ENCODE assay signal across 19 mouse cellular contexts in the genomic region with DNA sequence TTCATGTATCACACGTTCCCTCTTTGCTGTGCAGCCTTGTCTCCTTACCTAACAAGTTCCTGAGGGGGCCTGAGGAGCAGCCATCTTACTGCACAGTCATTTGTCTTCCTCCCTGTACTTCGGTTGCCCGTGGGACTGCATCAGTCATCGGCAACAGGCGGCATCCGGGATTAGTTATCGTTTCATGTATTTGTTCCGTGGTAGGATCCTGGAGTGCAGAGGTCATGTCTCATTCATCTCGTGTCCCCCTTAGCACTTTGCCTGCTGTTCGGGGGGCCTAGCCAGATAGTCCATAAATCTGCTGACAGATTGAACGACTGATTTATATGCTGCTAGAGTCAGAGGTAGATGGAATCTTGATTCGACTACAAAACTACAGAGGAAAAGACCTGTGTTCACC. TPM values are rescaled to one million over a fixed set of nuclear protein-coding genes. Genes with fewer than 3 reads are reported as not detected.
DNase-seq lines count a peak whose midpoint lies in the region; ATAC-seq lines count a peak whose summit lies in the region.
"Had no signal": no experiment of that assay in that cellular context is flagged by ENCODE, and none has a peak within 500 bp of the region (broad histone marks: within the 10 kb centered on the region; RNA-seq: fewer than 3 reads in every experiment).

No protein-coding gene starts in this region.

- DNase-seq in cerebellum, adult 11-12 months: peak; percentile 27
- no peak for DNase-seq in cerebellum, postnatal 25 days
- no peak for DNase-seq in kidney, postnatal 10 days
- DNase-seq in embryo, embryonic 10.5 days (ENCODE audit: low spot score): peak; percentile 46
- DNase-seq: adrenal gland, postnatal 10 days; adrenal gland, postnatal 36 days; forebrain, postnatal 0 days; heart, adult 2 months; heart, postnatal 14 days; heart, postnatal 4 days had no signal

- no peaks in the 10 kb centered on the region for H3K27me3 ChIP-seq in kidney, embryonic 14.5 days (ENCODE audit: control insufficient read depth, insufficient read depth, low read length)
- H3K27me3 ChIP-seq in forebrain, embryonic 15.5 days: no peaks in the 10 kb centered on the region
- H3K27me3 ChIP-seq: forebrain, embryonic 13.5 days; heart, embryonic 13.5 days; Patski had no signal

- WGBS in kidney, embryonic 14.5 days: 21% methylated on average over 12 of the region's 12 CpGs
- WGBS in forebrain, embryonic 15.5 days: 92% methylated on average over 12 of the region's 12 CpGs

- no peaks in the 10 kb centered on the region for H3K36me3 ChIP-seq in kidney, embryonic 14.5 days (ENCODE audit: control insufficient read depth, insufficient read depth, low read length)
- H3K36me3 ChIP-seq in forebrain, embryonic 15.5 days: no peaks in the 10 kb centered on the region
- H3K36me3 ChIP-seq: forebrain, embryonic 10.5 days; heart, embryonic 10.5 days had no signal

- peaks cover 13% of the 10 kb centered on the region; the same call in 1 of the 2 replicates for H3K4me1 ChIP-seq in kidney, embryonic 14.5 days (ENCODE audit: control insufficient read depth, insufficient read depth, low read length)
- peaks cover 15% of the 10 kb centered on the region for H3K4me1 ChIP-seq in forebrain, embryonic 15.5 days

- H3K4me2 ChIP-seq in kidney, embryonic 14.5 days (replicated peaks; ENCODE audit: low read depth, low read length): no peak overlapping the region
- no peak overlapping the region for H3K4me2 ChIP-seq in forebrain, embryonic 15.5 days (replicated peaks)

- no peak overlapping the region for H3K9ac ChIP-seq in kidney, embryonic 14.5 days (ENCODE audit: low read depth, low read length)
- H3K9ac ChIP-seq in forebrain, embryonic 15.5 days (replicated peaks): no peak overlapping the region
- H3K9ac ChIP-seq: forebrain, embryonic 13.5 days; forebrain, postnatal 0 days; heart, embryonic 13.5 days had no signal

- no peak for ATAC-seq in kidney, embryonic 14.5 days (ENCODE audit: low FRiP score, low TSS enrichment)
- ATAC-seq in forebrain, embryonic 15.5 days (replicated peaks): no peak
- ATAC-seq: inflammation-experienced regulatory T-cells, adult 6 months had no signal

- no peak overlapping the region for H3K4me3 ChIP-seq in kidney, embryonic 14.5 days (ENCODE audit: low read length)
- no peak overlapping the region for H3K4me3 ChIP-seq in forebrain, embryonic 15.5 days
- H3K4me3 ChIP-seq: forebrain, embryonic 13.5 days; heart, adult 2 months had no signal

- H3K9me3 ChIP-seq in kidney, embryonic 14.5 days (ENCODE audit: control insufficient read depth, low read length): no peaks in the 10 kb centered on the region
- no peaks in the 10 kb centered on the region for H3K9me3 ChIP-seq in forebrain, embryonic 15.5 days
- H3K9me3 ChIP-seq: forebrain, embryonic 10.5 days; forebrain, embryonic 13.5 days; heart, embryonic 10.5 days; heart, embryonic 13.5 days had no signal

- peak overlapping the region; percentile 69; the same call in 1 of the 2 replicates for H3K27ac ChIP-seq in kidney, embryonic 14.5 days (ENCODE audit: low read depth, low read length)
- no peak overlapping the region for H3K27ac ChIP-seq in forebrain, embryonic 15.5 days (replicated peaks)
- H3K27ac ChIP-seq: forebrain, embryonic 13.5 days; heart, adult 2 months; heart, embryonic 10.5 days; hindbrain, postnatal 0 days had no signal

RNA-seq across cellular contexts. Expression of gene Smim20, which starts 1.1 kb away (rescaled TPM):
- 91.7 and 106 TPM in 2 replicates for polyA plus RNA-seq in kidney, embryonic 14.5 days (2014; fragmentation: Nextera tagmentation; extraction: Ambion mirVana)
- polyA plus RNA-seq in forebrain, embryonic 15.5 days (2015; fragmentation: Nextera tagmentation; extraction: Ambion mirVana): 59.9 and 65.8 TPM in 2 replicates

RNA-seq across cellular contexts. Expression of gene Sel1l3, which starts 52.0 kb away (rescaled TPM):
- 15.9 and 28.9 TPM in 2 replicates for polyA plus RNA-seq in kidney, embryonic 14.5 days (2014; fragmentation: Nextera tagmentation; extraction: Ambion mirVana)
- 11.0 and 11.4 TPM in 2 replicates for polyA plus RNA-seq in forebrain, embryonic 15.5 days (2015; fragmentation: Nextera tagmentation; extraction: Ambion mirVana)

Comparison
In these comparisons a context has a peak if more than half of its experiments do, and no peak if none do; other contexts are left out.
1. DNase-seq: peak in cerebellum, adult 11-12 months (single experiment) and embryo, embryonic 10.5 days (single experiment); none in cerebellum, postnatal 25 days (0 of 2) and kidney, postnatal 10 days (single experiment).